Comparison of ENCODE assay signal across 22 mouse cellular contexts in the genomic region with DNA sequence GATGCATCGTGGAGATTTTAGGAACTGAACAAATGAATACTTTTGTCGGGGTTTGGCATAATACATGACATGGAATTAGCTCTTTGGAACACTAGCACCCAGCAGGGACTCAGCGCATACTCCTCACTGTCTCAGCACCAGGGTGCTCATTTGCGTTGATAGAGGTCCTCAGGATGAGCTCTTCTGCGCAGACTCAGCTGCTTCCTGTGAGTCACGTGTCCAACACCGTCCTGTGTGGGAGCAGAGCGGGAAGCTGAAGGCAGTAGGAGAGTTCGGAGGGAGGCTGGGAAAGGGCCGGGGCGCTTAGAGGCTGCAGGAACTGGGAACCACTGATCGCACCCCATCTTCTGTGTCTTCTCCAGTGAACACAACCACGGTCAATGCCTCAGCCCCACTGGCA. TPM values are rescaled to one million over a fixed set of nuclear protein-coding genes. Genes with fewer than 3 reads are reported as not detected.
"Had no signal": no experiment of that assay in that cellular context is flagged by ENCODE, and none has a peak within 500 bp of the region (broad histone marks: within the 10 kb centered on the region; RNA-seq: fewer than 3 reads in every experiment).

No protein-coding gene starts in this region.

- DNase-seq: kidney, adult 2 months; kidney, postnatal 10 days; kidney, postnatal 36 days; left cerebral cortex, postnatal 4 days; liver, embryonic 13.5 days; lung, embryonic 14.5 days; midbrain, embryonic 14.5 days; retina, postnatal 1 day; right cerebral cortex, postnatal 25 days; spleen, adult 18-20 months; thymus, postnatal 25 days had no signal

- H3K9me3 ChIP-seq: kidney, embryonic 15.5 days; limb, embryonic 15.5 days; liver, embryonic 13.5 days; midbrain, embryonic 10.5 days; neural tube, embryonic 13.5 days; stomach, embryonic 15.5 days had no signal

- H3K9ac ChIP-seq: kidney, embryonic 15.5 days; limb, embryonic 12.5 days; limb, embryonic 15.5 days; liver, embryonic 13.5 days; lung, embryonic 14.5 days; neural tube, embryonic 13.5 days; stomach, embryonic 15.5 days had no signal

- H3K27ac ChIP-seq: kidney, embryonic 15.5 days; limb, embryonic 12.5 days; limb, embryonic 15.5 days; liver, embryonic 13.5 days; macrophage; midbrain, embryonic 10.5 days; neural tube, embryonic 13.5 days; stomach, embryonic 15.5 days had no signal

- H3K36me3 ChIP-seq: kidney, embryonic 15.5 days; limb, embryonic 12.5 days; limb, embryonic 15.5 days; liver, embryonic 13.5 days; midbrain, embryonic 10.5 days; neural tube, embryonic 13.5 days; stomach, embryonic 15.5 days had no signal

- H3K4me2 ChIP-seq: kidney, embryonic 15.5 days; limb, embryonic 12.5 days; limb, embryonic 15.5 days; liver, embryonic 13.5 days; lung, embryonic 14.5 days; neural tube, embryonic 13.5 days; stomach, embryonic 15.5 days had no signal

- H3K4me3 ChIP-seq: kidney, embryonic 15.5 days; limb, embryonic 12.5 days; limb, embryonic 15.5 days; liver, embryonic 13.5 days; megakaryocyte, embryonic 14.5 days; midbrain, embryonic 10.5 days; neural tube, embryonic 13.5 days; stomach, embryonic 15.5 days had no signal

- ATAC-seq: intestine, postnatal 0 days; lung, postnatal 0 days had no signal

- H3K27me3 ChIP-seq: limb, embryonic 12.5 days; limb, embryonic 15.5 days; neural tube, embryonic 13.5 days; stomach, embryonic 15.5 days had no signal

- H3K4me1 ChIP-seq: kidney, embryonic 15.5 days; limb, embryonic 12.5 days; limb, embryonic 15.5 days; liver, embryonic 13.5 days; midbrain, embryonic 10.5 days; neural tube, embryonic 13.5 days; stomach, embryonic 15.5 days had no signal

RNA-seq across cellular contexts. Expression of a gene that starts 57.5 kb away (rescaled TPM):
- total RNA-seq: neutrophil, adult 5-6 weeks had no signal
- polyA plus RNA-seq: macrophage had no signal
